Mouse (Mus musculus): ENCODE data around the gene Olfr608.
"Not testable (repeated sequence)": the region's sequence is repeated elsewhere in the genome, so short reads cannot be mapped to it uniquely, and the experiment has no call there.

The Olfr608 gene

GRCm38 (mm10) chr7:103469577-103469976 is at the start of gene Olfr608:
TSS of gene Olfr608 (plus strand) at chr7:103469877.
- DNase-seq (ENCODE audit: low spot score in 2 of 2): no peak

GRCm38 (mm10) chr7:103445339-103445738 is 24.3 kb upstream of the Olfr608 start, which contains the start of gene Olfr605:
TSS of gene Olfr605 (minus strand) at chr7:103445439.
- no peak for DNase-seq (ENCODE audit: low spot score in 2 of 2)

- no peak for DNase-seq (ENCODE audit: low spot score in 2 of 2)
These were observed 20.9 kb upstream of the Olfr608 start, which contains the start of gene Olfr606 for GRCm38 (mm10) chr7:103448746-103449145. TSS of gene Olfr606 (plus strand) at chr7:103449046.

GRCm38 (mm10) chr7:103460590-103460989 is 9.1 kb upstream of the Olfr608 start:
- no peak for DNase-seq (ENCODE audit: low spot score in 2 of 2)

GRCm38 (mm10) chr7:103477106-103477505 is 7.4 kb downstream of the Olfr608 start:
- not testable (repeated sequence) for DNase-seq (ENCODE audit: low spot score in 2 of 2)

GRCm38 (mm10) chr7:103497962-103498361 is 28.3 kb downstream of the Olfr608 start, which contains the start of gene Olfr609:
TSS of gene Olfr609 (minus strand) at chr7:103498062.
- DNase-seq (ENCODE audit: low spot score in 2 of 2): no peak

GRCm38 (mm10) chr7:103512022-103512421 is 42.3 kb downstream of the Olfr608 start, which contains the start of gene Olfr610:
TSS of gene Olfr610 (minus strand) at chr7:103512122.
- DNase-seq (ENCODE audit: low spot score in 2 of 2): no peak

GRCm38 (mm10) chr7:103520746-103521145 is 51.1 kb downstream of the Olfr608 start, which contains the start of gene Olfr611:
TSS of gene Olfr611 (minus strand) at chr7:103520846.
- not testable (repeated sequence) for DNase-seq (ENCODE audit: low spot score in 2 of 2)
